Mouse (Mus musculus): ENCODE measurements around the gene B4galnt4. TPM values are rescaled to one million over a fixed set of nuclear protein-coding genes. Genes with fewer than 3 reads are reported as not detected.

Gene B4galnt4
- polyA plus RNA-seq, 1 experiment: 15.8 TPM

DNA sequence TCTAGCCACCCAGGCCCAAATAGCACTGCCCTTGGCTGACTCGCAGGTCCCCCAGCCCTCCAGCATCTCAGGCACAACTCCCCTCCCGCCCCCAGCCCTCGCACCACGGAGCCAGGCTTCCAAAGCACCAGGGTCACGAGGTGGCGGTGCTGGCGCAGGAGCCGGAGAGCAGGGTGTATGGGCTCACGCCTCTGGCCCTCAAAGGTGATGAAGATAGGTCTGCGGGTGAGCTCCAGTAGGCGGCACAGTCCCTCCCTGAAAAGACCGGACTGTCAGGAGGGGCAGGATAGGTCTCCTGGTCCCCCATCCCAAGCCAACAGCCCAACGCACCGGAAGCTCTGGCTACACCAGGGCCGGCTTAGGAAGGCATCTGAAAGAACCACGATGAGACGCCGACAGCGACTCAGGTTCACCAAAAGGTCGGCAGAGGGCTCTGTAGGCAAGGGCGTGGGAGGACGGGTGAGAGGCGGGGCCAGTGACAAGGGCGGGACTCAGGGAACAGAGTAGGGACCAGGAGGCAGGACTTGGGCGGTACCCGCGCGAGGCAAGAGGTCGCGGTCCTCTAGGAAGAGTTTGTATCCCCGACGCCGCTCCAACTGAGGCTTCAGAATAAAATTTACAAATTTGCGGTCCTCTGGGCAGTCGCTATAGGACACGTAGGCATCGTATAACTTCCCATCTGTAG, 31.3 kb downstream of the B4galnt4 start:
- Histone ChIP-seq H3K27ac (ENCODE audit: insufficient read depth, low read depth, low read length) (no peak overlapping the region), H3K36me3 (ENCODE audit: control insufficient read depth, insufficient read depth, low read length) (peaks cover 32% of the 10 kb centered on the region), H3K27me3 (ENCODE audit: control insufficient read depth, insufficient read depth, low read length) (no peaks in the 10 kb centered on the region), H3K4me3 (ENCODE audit: low read depth, low read length) (no peak overlapping the region), H3K4me1 (ENCODE audit: control insufficient read depth, insufficient read depth, insufficient read length, low read length) (peaks cover 15% of the 10 kb centered on the region)
- 19% methylated on average over 37 of the region's 37 CpGs for WGBS
- TF ChIP-seq CTCF (IDR thresholded peaks at IDR 0.05; ENCODE audit: extremely low read depth, insufficient read length, insufficient replicate concordance, low read depth, low read length): peak; percentile 66; the same call in 1 of the 2 replicates
- TF ChIP-seq POLR2A (IDR thresholded peaks at IDR 0.05; ENCODE audit: low read depth, low read length): 0 out of 2 replicates have a peak, but pooled peaks have one; percentile 24

DNA sequence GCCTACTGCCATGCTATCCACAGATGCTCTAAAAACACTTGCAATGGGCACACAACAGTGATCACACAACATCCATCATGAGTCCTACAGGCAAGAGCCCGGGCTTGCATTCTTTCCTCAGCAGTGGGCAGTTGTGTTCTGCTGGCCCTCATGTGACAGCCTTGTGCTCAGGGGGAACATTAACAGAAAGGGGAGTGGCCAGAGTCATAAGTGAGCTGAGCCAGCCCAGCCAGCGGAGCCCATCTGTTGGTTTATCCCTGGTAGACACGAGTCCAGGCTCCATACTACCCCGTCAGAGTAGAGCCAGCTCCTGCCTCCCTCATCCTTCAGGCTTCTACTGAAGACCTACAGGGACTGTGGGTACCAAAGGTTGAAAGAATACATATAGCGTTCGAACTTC, 33.0 kb downstream of the B4galnt4 start:
- Histone ChIP-seq H3K27me3 (ENCODE audit: control insufficient read depth, insufficient read depth, low read length) (no peaks in the 10 kb centered on the region), H3K4me3 (ENCODE audit: low read depth, low read length) (no peak overlapping the region), H3K4me1 (ENCODE audit: control insufficient read depth, insufficient read depth, insufficient read length, low read length) (peaks cover 15% of the 10 kb centered on the region), H3K27ac (ENCODE audit: insufficient read depth, low read depth, low read length) (no peak overlapping the region), H3K36me3 (ENCODE audit: control insufficient read depth, insufficient read depth, low read length) (peaks cover 15% of the 10 kb centered on the region)
- 91% methylated on average over 6 of the region's 6 CpGs for WGBS
- no peak for TF ChIP-seq POLR2A (IDR thresholded peaks at IDR 0.05; ENCODE audit: low read depth, low read length)
- no peak for TF ChIP-seq CTCF (IDR thresholded peaks at IDR 0.05; ENCODE audit: extremely low read depth, insufficient read length, insufficient replicate concordance, low read depth, low read length)

DNA sequence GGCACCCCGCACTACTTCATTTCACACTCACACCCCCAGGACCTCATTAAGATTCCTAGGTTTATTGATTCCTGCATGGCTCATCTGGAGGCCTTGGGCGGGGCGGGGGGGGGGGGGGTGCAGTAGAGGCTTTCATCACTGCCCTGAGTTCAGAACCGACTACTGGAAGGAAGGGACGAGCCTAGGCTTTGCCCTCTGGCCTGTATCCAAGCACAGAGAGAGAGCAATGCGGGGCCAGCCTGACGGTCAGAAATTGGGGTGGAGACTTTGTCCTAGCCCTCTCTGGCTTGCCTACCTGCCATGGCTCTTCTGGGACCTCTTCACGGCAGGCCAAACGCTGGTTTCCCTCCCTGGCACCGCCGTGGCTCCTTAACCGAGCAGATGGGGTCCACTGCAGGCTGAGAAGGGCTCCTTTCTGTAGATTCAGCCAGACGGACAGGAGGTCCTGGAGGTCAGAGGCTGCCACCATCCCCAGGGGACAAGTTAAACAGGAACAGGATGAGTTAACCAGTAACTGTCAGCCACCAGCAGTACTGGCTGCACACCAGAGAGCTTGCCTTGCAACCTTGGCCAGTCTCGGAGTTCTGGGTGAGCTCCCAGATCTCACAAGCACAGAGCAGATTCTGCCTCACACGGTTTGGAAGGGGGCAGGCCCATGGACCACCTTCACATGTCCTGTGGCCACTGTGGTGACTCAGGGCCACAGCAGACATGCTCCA, 33.7 kb downstream of the B4galnt4 start:
- H3K4me3 ChIP-seq (ENCODE audit: low read depth, low read length): no peak overlapping the region
- WGBS: 64% methylated on average over 15 of the region's 15 CpGs

DNA sequence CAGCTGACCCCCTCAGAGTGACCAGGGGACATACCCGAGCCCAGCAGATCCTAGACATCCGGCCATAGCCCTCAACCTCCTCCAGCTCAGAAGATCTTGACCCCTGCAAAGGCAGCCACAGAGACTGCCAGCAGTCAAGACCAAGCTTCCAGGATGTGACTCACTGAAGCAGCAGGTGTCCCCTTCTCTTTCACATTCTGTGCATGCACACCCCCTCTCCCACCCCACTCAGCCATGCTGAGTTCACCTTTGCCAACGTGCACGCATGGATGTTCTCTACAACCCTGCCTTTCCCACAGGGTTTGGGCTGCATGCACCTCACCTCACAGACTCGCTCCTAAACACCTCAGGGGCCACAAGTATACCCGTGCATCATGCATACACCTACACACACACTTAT, 35.1 kb downstream of the B4galnt4 start:
- WGBS: 85% methylated on average over 6 of the region's 6 CpGs
- no peak for TF ChIP-seq CTCF (IDR thresholded peaks at IDR 0.05; ENCODE audit: extremely low read depth, insufficient read length, insufficient replicate concordance, low read depth, low read length)
- no peak for TF ChIP-seq POLR2A (IDR thresholded peaks at IDR 0.05; ENCODE audit: low read depth, low read length)
- Histone ChIP-seq H3K27me3 (ENCODE audit: control insufficient read depth, insufficient read depth, low read length) (no peaks in the 10 kb centered on the region), H3K36me3 (ENCODE audit: control insufficient read depth, insufficient read depth, low read length) (peaks cover 6% of the 10 kb centered on the region), H3K4me3 (ENCODE audit: low read depth, low read length) (peak overlapping the region; percentile 51), H3K27ac (ENCODE audit: insufficient read depth, low read depth, low read length) (peak overlapping the region; percentile 63), H3K4me1 (ENCODE audit: control insufficient read depth, insufficient read depth, insufficient read length, low read length) (peaks cover 10% of the 10 kb centered on the region)

More for the DNA sequence above, 33.7 kb downstream of the B4galnt4 start:
- Histone ChIP-seq H3K27ac (ENCODE audit: insufficient read depth, low read depth, low read length) (no peak overlapping the region), H3K27me3 (ENCODE audit: control insufficient read depth, insufficient read depth, low read length) (no peaks in the 10 kb centered on the region), H3K36me3 (ENCODE audit: control insufficient read depth, insufficient read depth, low read length) (peaks cover 8% of the 10 kb centered on the region), H3K4me1 (ENCODE audit: control insufficient read depth, insufficient read depth, insufficient read length, low read length) (peaks cover 11% of the 10 kb centered on the region)
- TF ChIP-seq CTCF (IDR thresholded peaks at IDR 0.05; ENCODE audit: extremely low read depth, insufficient read length, insufficient replicate concordance, low read depth, low read length) (no peak), POLR2A (IDR thresholded peaks at IDR 0.05; ENCODE audit: low read depth, low read length) (no peak)

DNA sequence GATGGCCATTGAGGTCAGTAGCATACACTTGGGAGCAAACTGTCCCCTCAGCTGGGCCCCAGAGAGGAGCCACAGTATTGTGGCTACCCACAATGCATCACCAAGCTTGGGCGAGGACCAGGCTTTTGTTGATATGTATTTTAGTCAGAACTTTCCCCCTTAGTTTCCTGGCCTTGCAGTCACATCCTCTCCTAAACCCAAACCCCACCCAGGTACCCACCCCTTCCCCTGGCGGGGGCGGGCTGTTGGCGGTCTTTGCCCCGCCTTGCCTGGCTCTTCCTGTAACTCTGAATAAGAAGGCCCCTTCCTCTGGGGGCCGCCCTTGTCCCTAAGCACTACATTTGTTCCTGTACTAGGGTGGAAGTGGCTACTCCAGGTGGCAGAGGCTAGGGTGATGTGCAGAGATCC, 35.7 kb downstream of the B4galnt4 start:
- Histone ChIP-seq H3K4me3 (ENCODE audit: low read depth, low read length) (peak overlapping the region; percentile 51), H3K27me3 (ENCODE audit: control insufficient read depth, insufficient read depth, low read length) (no peaks in the 10 kb centered on the region), H3K27ac (ENCODE audit: insufficient read depth, low read depth, low read length) (peak overlapping the region; percentile 63), H3K4me1 (ENCODE audit: control insufficient read depth, insufficient read depth, insufficient read length, low read length) (peaks cover 10% of the 10 kb centered on the region), H3K36me3 (ENCODE audit: control insufficient read depth, insufficient read depth, low read length) (peaks cover under 1% of the 10 kb centered on the region)
- WGBS: 56% methylated on average over 6 of the region's 6 CpGs
- no peak for TF ChIP-seq POLR2A (IDR thresholded peaks at IDR 0.05; ENCODE audit: low read depth, low read length)
- no peak for TF ChIP-seq CTCF (IDR thresholded peaks at IDR 0.05; ENCODE audit: extremely low read depth, insufficient read length, insufficient replicate concordance, low read depth, low read length)

DNA sequence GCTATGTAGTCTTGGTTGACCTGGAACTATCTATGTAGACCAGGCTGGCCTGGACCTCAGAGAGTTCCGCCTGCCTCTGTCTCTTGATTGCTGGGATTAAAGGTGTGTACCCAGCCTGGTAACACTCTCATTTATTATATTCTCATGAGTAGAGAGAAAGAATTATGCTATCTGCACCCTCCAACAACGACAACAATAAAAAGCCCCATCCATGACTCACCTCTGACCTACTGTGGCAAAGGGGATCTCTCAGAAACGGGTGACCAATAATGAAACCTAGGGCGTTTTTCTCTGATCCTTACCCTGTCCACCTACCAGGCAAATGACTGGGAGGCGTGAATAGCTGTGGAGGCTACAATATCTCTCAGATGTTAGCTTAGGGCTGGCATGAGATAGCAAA, 36.3 kb downstream of the B4galnt4 start:
- Histone ChIP-seq H3K27ac (ENCODE audit: insufficient read depth, low read depth, low read length) (peak overlapping the region; percentile 22; the same call in 1 of the 2 replicates), H3K36me3 (ENCODE audit: control insufficient read depth, insufficient read depth, low read length) (peaks cover under 1% of the 10 kb centered on the region; the same call in 1 of the 2 replicates), H3K27me3 (ENCODE audit: control insufficient read depth, insufficient read depth, low read length) (no peaks in the 10 kb centered on the region), H3K4me1 (ENCODE audit: control insufficient read depth, insufficient read depth, insufficient read length, low read length) (peaks cover 7% of the 10 kb centered on the region), H3K4me3 (ENCODE audit: low read depth, low read length) (no peak overlapping the region)
- no peak for TF ChIP-seq CTCF (IDR thresholded peaks at IDR 0.05; ENCODE audit: extremely low read depth, insufficient read length, insufficient replicate concordance, low read depth, low read length)
- no peak for TF ChIP-seq POLR2A (IDR thresholded peaks at IDR 0.05; ENCODE audit: low read depth, low read length)
- WGBS: 73% methylated on average over 5 of the region's 5 CpGs

Data from small intestine, adult 2 months (tissue).